Mouse (Mus musculus) hindbrain, embryonic 15.5 days (tissue): ENCODE measurements around the gene Hfe2. TPM values are rescaled to one million over a fixed set of nuclear protein-coding genes. Genes with fewer than 3 reads are reported as not detected.

Experiments used
- ATAC-seq: fragments of 200-750 bp; cut with Nextera tagmentation; 2 replicates; pipeline ENCODE4 v1.8.0; 2017; ENCODE audit warnings: low read depth, moderate number of reproducible peaks, moderate TSS enrichment; ENCODE audit not compliant: low FRiP score
- H3K27ac ChIP-seq: fragments of 300-500 bp; sonication (generic); replicated peaks from 2 replicates; pipeline ENCODE4 v1.5.1; 2015; ENCODE audit warnings: mild to moderate bottlenecking, inconsistent platforms
- H3K27me3 ChIP-seq: fragments of 300-500 bp; sonication (generic); 2 replicates; pipeline ENCODE4 v1.6.1; 2015; ENCODE audit warnings: control low read depth, inconsistent platforms
- H3K36me3 ChIP-seq: fragments of 300-500 bp; sonication (generic); 2 replicates; pipeline ENCODE4 v1.6.1; 2015; ENCODE audit warnings: control low read depth, inconsistent platforms
- H3K4me1 ChIP-seq: fragments of 300-500 bp; sonication (generic); replicated peaks from 2 replicates; pipeline ENCODE4 v1.6.1; 2015; ENCODE audit warnings: control low read depth, inconsistent platforms
- H3K4me2 ChIP-seq: fragments of 300-500 bp; sonication (generic); 2 replicates; pipeline ENCODE4 v1.6.1; 2015; ENCODE audit warnings: moderate library complexity, mild to moderate bottlenecking, inconsistent platforms
- H3K4me3 ChIP-seq: fragments of 300-500 bp; sonication (generic); 2 replicates; pipeline ENCODE4 v1.5.1; 2015; ENCODE audit warnings: mild to moderate bottlenecking, inconsistent platforms
- H3K9ac ChIP-seq: fragments of 300-500 bp; sonication (generic); 2 replicates; pipeline ENCODE4 v1.6.1; 2015; ENCODE audit warnings: inconsistent platforms
- H3K9me3 ChIP-seq: fragments of 300-500 bp; sonication (generic); 2 replicates; pipeline ENCODE4 v1.6.1; 2016; ENCODE audit warnings: control low read depth, inconsistent platforms
- WGBS: fragments of 180-500 bp; shearing (Covaris S2); methylation state at CpG from one replicate; pipeline ENCODE4 v1.1.7; 2015; 5-methylcytosine and 5-hydroxymethylcytosine counted together
- polyA plus RNA-seq: library from polyadenylated mRNA; unstranded; fragments of >200 nt; fragmentation: Nextera tagmentation; extraction: Ambion mirVana; gene quantifications from 2 replicates; pipeline ENCODE4 v1.2.1, GENCODE M21; 2015

Gene Hfe2
- polyA plus RNA-seq, 1 experiment from 2014 or later = 2.0 TPM

- Histone ChIP-seq H3K4me1 (peaks cover 39% of the 10 kb centered on the region), H3K36me3 (peaks cover 12% of the 10 kb centered on the region; the same call in 1 of the 2 replicates), H3K9ac (no peak overlapping the region), H3K27ac (peak overlapping the region; percentile 38; the same call in 1 of the 2 replicates), H3K4me3 (no peak overlapping the region), H3K4me2 (0 out of 2 replicates have a peak overlapping the region, but pooled peaks have one; percentile 14), H3K9me3 (no peaks in the 10 kb centered on the region), H3K27me3 (no peaks in the 10 kb centered on the region)
- no peak for ATAC-seq
- 51% methylated on average over 10 of the region's 10 CpGs for WGBS
Observed at GRCm38 (mm10) chr3:96561946-96562681, 37.1 kb downstream of the Hfe2 start.

GRCm38 (mm10) chr3:96563267-96563666 lies 38.3 kb downstream of the Hfe2 start:
- no peaks in the 10 kb centered on the region for H3K9me3 ChIP-seq
- WGBS = 94% methylated on average over 8 of the region's 8 CpGs
- H3K27me3 ChIP-seq = no peaks in the 10 kb centered on the region

GRCm38 (mm10) chr3:96563911-96564632 lies 39.1 kb downstream of the Hfe2 start:
- Histone ChIP-seq H3K4me1 (peaks cover 29% of the 10 kb centered on the region), H3K4me2 (no peak overlapping the region), H3K4me3 (no peak overlapping the region), H3K36me3 (peaks cover 12% of the 10 kb centered on the region; the same call in 1 of the 2 replicates), H3K9ac (no peak overlapping the region), H3K27ac (peak overlapping the region; percentile 2; the same call in 1 of the 2 replicates), H3K9me3 (no peaks in the 10 kb centered on the region), H3K27me3 (no peaks in the 10 kb centered on the region)
- WGBS = 71% methylated on average over 10 of the region's 10 CpGs
- peak; percentile 42; the same call in 1 of the 2 replicates for ATAC-seq

More at GRCm38 (mm10) chr3:96563267-96563666, 38.3 kb downstream of the Hfe2 start:
- Histone ChIP-seq H3K4me2 (no peak overlapping the region), H3K4me1 (peaks cover 35% of the 10 kb centered on the region), H3K9ac (no peak overlapping the region), H3K36me3 (peaks cover 12% of the 10 kb centered on the region; the same call in 1 of the 2 replicates), H3K27ac (no peak overlapping the region), H3K4me3 (no peak overlapping the region)
- no peak for ATAC-seq

GRCm38 (mm10) chr3:96564633-96565032 lies 39.7 kb downstream of the Hfe2 start:
- Histone ChIP-seq H3K4me2 (no peak overlapping the region), H3K27me3 (no peaks in the 10 kb centered on the region), H3K36me3 (peaks cover 12% of the 10 kb centered on the region; the same call in 1 of the 2 replicates), H3K9me3 (no peaks in the 10 kb centered on the region), H3K27ac (peak overlapping the region; percentile 2; the same call in 1 of the 2 replicates), H3K4me3 (no peak overlapping the region), H3K9ac (no peak overlapping the region), H3K4me1 (peaks cover 23% of the 10 kb centered on the region)
- ATAC-seq = no peak
- 65% methylated on average over 7 of the region's 7 CpGs for WGBS

- Histone ChIP-seq H3K4me3 (no peak overlapping the region), H3K4me2 (no peak overlapping the region), H3K27me3 (no peaks in the 10 kb centered on the region), H3K36me3 (peaks cover 11% of the 10 kb centered on the region; the same call in 1 of the 2 replicates), H3K27ac (no peak overlapping the region), H3K4me1 (peaks cover 18% of the 10 kb centered on the region), H3K9me3 (no peaks in the 10 kb centered on the region), H3K9ac (no peak overlapping the region)
- ATAC-seq = no peak
- WGBS = 92% methylated on average over 2 of the region's 3 CpGs
Observed at GRCm38 (mm10) chr3:96565105-96565504, 40.1 kb downstream of the Hfe2 start.

GRCm38 (mm10) chr3:96566661-96567450 lies 41.9 kb downstream of the Hfe2 start:
- no peaks in the 10 kb centered on the region for H3K9me3 ChIP-seq
- H3K27ac ChIP-seq = no peak overlapping the region
- ATAC-seq = no peak
- 89% methylated on average over 8 of the region's 8 CpGs for WGBS
- 0 out of 2 replicates have a peak, but pooled peaks cover 3% of the 10 kb centered on the region for H3K4me1 ChIP-seq
- no peak overlapping the region for H3K9ac ChIP-seq
- no peaks in the 10 kb centered on the region for H3K36me3 ChIP-seq
- H3K27me3 ChIP-seq = no peaks in the 10 kb centered on the region
- no peak overlapping the region for H3K4me2 ChIP-seq
- H3K4me3 ChIP-seq = no peak overlapping the region

DNA sequence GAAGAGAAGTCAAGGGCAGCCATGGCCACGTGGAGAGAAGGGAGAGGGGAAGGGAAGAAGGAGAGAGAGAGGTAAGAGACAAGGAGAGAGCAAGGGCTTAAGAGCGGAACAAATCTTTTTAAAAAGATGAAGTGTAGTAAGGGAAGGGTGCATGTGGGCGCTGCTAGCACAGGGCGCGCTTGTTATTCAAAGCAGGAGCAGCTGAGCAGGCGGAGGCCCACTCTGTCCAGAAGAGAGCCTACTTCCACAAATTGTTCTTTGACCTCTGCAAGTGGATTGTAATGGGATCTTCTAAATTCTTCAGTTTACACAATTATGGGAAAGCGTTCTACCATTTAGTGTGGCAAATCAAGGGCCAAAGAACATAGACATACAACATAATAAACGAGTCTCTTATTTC lies 43.6 kb downstream of the Hfe2 start:
- Histone ChIP-seq H3K36me3 (no peaks in the 10 kb centered on the region), H3K27ac (no peak overlapping the region), H3K9me3 (no peaks in the 10 kb centered on the region), H3K4me2 (no peak overlapping the region), H3K27me3 (no peaks in the 10 kb centered on the region), H3K4me3 (no peak overlapping the region), H3K9ac (no peak overlapping the region), H3K4me1 (no peaks in the 10 kb centered on the region)
- ATAC-seq = no peak
- WGBS = 70% methylated on average over 8 of the region's 8 CpGs

GRCm38 (mm10) chr3:96569506-96569905 lies 44.5 kb downstream of the Hfe2 start:
- Histone ChIP-seq H3K4me2 (no peak overlapping the region), H3K36me3 (no peaks in the 10 kb centered on the region), H3K4me3 (no peak overlapping the region), H3K9me3 (no peaks in the 10 kb centered on the region), H3K27me3 (no peaks in the 10 kb centered on the region), H3K9ac (no peak overlapping the region), H3K27ac (no peak overlapping the region), H3K4me1 (no peaks in the 10 kb centered on the region)
- ATAC-seq = no peak
- WGBS = 79% methylated on average over 13 of the region's 13 CpGs

DNA sequence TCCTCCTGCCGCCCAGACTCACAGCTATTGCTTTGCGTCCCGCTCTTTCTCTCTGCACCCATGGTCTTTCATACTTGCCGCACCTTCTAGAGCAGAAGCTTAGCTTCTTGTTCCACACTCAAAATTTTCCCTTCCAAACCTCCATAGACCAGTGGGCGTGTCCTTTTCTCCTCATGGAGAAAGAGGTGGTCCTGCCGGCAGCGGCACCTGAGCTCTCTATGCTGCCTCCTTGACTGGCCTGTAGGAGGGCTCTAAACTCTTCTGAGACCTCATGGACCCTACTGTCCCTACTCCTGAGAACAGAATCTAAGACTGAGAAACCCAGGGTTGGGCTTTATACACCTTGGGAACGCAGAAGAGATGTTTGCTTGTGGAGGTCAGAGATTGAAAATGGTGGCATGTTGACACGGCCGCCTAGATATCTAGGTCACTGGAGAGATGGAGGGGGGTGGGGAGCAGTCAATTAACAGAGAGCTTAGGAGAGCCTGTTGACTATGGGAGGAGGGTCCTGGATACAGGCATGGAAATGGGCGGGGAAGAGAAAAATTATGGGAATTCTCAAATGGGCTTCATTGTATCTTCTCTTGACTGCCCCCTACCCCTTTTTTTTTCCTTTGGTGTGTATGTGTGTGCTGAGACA lies 45.1 kb downstream of the Hfe2 start:
- Histone ChIP-seq H3K4me2 (no peak overlapping the region), H3K36me3 (no peaks in the 10 kb centered on the region), H3K9me3 (no peaks in the 10 kb centered on the region), H3K27me3 (no peaks in the 10 kb centered on the region), H3K9ac (no peak overlapping the region), H3K4me3 (no peak overlapping the region), H3K4me1 (no peaks in the 10 kb centered on the region), H3K27ac (no peak overlapping the region)
- WGBS = 89% methylated on average over 11 of the region's 11 CpGs
- ATAC-seq = no peak

DNA sequence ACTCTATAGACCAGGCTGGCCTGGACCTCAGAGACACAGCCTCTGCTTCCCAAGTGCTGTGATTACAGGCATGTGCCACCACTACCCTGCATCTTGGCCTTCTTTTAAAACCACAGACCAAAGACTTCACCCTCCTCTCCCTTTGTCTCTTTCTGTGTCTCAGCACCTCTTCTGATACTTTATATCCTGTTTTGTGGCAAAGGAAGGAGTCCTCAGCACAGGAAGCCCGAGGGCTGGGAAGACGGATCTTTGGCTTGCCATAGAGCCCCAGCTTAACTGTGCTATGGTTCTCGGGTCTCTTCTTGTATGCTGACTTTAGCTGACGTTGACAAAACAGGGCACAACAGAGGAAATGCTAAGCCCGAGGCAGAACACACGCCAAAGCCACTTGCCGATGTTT lies 45.7 kb downstream of the Hfe2 start:
- H3K9ac ChIP-seq = no peak overlapping the region
- no peaks in the 10 kb centered on the region for H3K9me3 ChIP-seq
- H3K4me2 ChIP-seq = no peak overlapping the region
- no peak for ATAC-seq
- no peak overlapping the region for H3K4me3 ChIP-seq
- H3K27me3 ChIP-seq = no peaks in the 10 kb centered on the region
- H3K27ac ChIP-seq = no peak overlapping the region
- H3K4me1 ChIP-seq = no peaks in the 10 kb centered on the region
- no peaks in the 10 kb centered on the region for H3K36me3 ChIP-seq
- WGBS = 76% methylated on average over 7 of the region's 7 CpGs

DNA sequence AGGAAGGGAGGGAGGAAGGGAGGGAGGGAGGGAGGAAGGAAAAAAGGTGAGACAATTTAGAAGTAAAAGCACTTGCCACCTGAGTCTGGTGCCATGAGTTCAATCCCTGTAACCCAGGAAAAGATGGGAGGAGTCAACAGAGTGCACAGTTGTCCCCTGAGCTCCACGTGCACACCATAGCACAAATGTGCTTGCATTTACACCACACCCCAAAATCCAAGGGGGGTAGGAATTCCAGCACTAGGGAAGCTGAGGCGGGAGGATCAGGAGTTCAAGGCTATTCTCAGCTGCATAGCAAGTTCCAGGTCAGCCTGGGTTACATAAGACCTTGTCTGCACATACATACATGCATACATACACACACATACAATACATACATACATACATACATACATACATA lies 46.4 kb downstream of the Hfe2 start:
- H3K4me1 ChIP-seq = peaks cover 3% of the 10 kb centered on the region
- H3K4me3 ChIP-seq = no peak overlapping the region
- ATAC-seq = no peak
- H3K4me2 ChIP-seq = no peak overlapping the region
- no peak overlapping the region for H3K9ac ChIP-seq
- no peaks in the 10 kb centered on the region for H3K36me3 ChIP-seq
- H3K9me3 ChIP-seq = no peaks in the 10 kb centered on the region
- H3K27ac ChIP-seq = no peak overlapping the region
- 80% methylated on average over 2 of the region's 2 CpGs for WGBS
- H3K27me3 ChIP-seq = no peaks in the 10 kb centered on the region
